Mouse (Mus musculus): ENCODE data around the gene Rcl1. TPM values are rescaled to one million over a fixed set of nuclear protein-coding genes. Genes with fewer than 3 reads are reported as not detected.
A peak's percentile ranks its signal among the peaks of the same experiment; 100 is the strongest.

Gene Rcl1
- total RNA-seq, 1 experiment from 2014 or later: 11.4 TPM

- no peak for ATAC-seq (replicated peaks; ENCODE audit: insufficient number of reproducible peaks, low FRiP score, low TSS enrichment, poor library complexity, severe bottlenecking)
Measured at GRCm38 (mm10) chr19:29140933-29141332, 39.8 kb downstream of the Rcl1 start.

GRCm38 (mm10) chr19:29142307-29142706, 41.1 kb downstream of the Rcl1 start:
- ATAC-seq (replicated peaks; ENCODE audit: insufficient number of reproducible peaks, low FRiP score, low TSS enrichment, poor library complexity, severe bottlenecking): no peak

GRCm38 (mm10) chr19:29145421-29145820, 44.2 kb downstream of the Rcl1 start:
- ATAC-seq (replicated peaks; ENCODE audit: insufficient number of reproducible peaks, low FRiP score, low TSS enrichment, poor library complexity, severe bottlenecking): no peak

GRCm38 (mm10) chr19:29146820-29147219, 45.6 kb downstream of the Rcl1 start:
- ATAC-seq (replicated peaks; ENCODE audit: insufficient number of reproducible peaks, low FRiP score, low TSS enrichment, poor library complexity, severe bottlenecking): no peak

- no peak for ATAC-seq (replicated peaks; ENCODE audit: insufficient number of reproducible peaks, low FRiP score, low TSS enrichment, poor library complexity, severe bottlenecking)
Measured at GRCm38 (mm10) chr19:29149583-29149982, 48.4 kb downstream of the Rcl1 start.

GRCm38 (mm10) chr19:29150038-29150437, 48.9 kb downstream of the Rcl1 start:
- ATAC-seq (replicated peaks; ENCODE audit: insufficient number of reproducible peaks, low FRiP score, low TSS enrichment, poor library complexity, severe bottlenecking): no peak

- no peak for ATAC-seq (replicated peaks; ENCODE audit: insufficient number of reproducible peaks, low FRiP score, low TSS enrichment, poor library complexity, severe bottlenecking)
Measured at GRCm38 (mm10) chr19:29151443-29151842, 50.3 kb downstream of the Rcl1 start.

GRCm38 (mm10) chr19:29155552-29155951, 54.4 kb downstream of the Rcl1 start:
- ATAC-seq (replicated peaks; ENCODE audit: insufficient number of reproducible peaks, low FRiP score, low TSS enrichment, poor library complexity, severe bottlenecking): no peak

GRCm38 (mm10) chr19:29156417-29156816, 55.2 kb downstream of the Rcl1 start:
- no peak for ATAC-seq (replicated peaks; ENCODE audit: insufficient number of reproducible peaks, low FRiP score, low TSS enrichment, poor library complexity, severe bottlenecking)

GRCm38 (mm10) chr19:29157678-29158466, 56.7 kb downstream of the Rcl1 start:
- no peak for ATAC-seq (replicated peaks; ENCODE audit: insufficient number of reproducible peaks, low FRiP score, low TSS enrichment, poor library complexity, severe bottlenecking)

- ATAC-seq (replicated peaks; ENCODE audit: insufficient number of reproducible peaks, low FRiP score, low TSS enrichment, poor library complexity, severe bottlenecking): no peak
Measured at GRCm38 (mm10) chr19:29158486-29158885, 57.3 kb downstream of the Rcl1 start.

GRCm38 (mm10) chr19:29163817-29164527, 62.8 kb downstream of the Rcl1 start:
- no peak for ATAC-seq (replicated peaks; ENCODE audit: insufficient number of reproducible peaks, low FRiP score, low TSS enrichment, poor library complexity, severe bottlenecking)

- no peak for ATAC-seq (replicated peaks; ENCODE audit: insufficient number of reproducible peaks, low FRiP score, low TSS enrichment, poor library complexity, severe bottlenecking)
Measured at GRCm38 (mm10) chr19:29164528-29165166, 63.5 kb downstream of the Rcl1 start.

- ATAC-seq (replicated peaks; ENCODE audit: insufficient number of reproducible peaks, low FRiP score, low TSS enrichment, poor library complexity, severe bottlenecking): peak; percentile 53; the same call in 1 of the 2 replicates
Measured at GRCm38 (mm10) chr19:29167938-29168337, 66.8 kb downstream of the Rcl1 start.

GRCm38 (mm10) chr19:29180336-29180735, 79.2 kb downstream of the Rcl1 start:
- ATAC-seq (replicated peaks; ENCODE audit: insufficient number of reproducible peaks, low FRiP score, low TSS enrichment, poor library complexity, severe bottlenecking): no peak

GRCm38 (mm10) chr19:29182166-29182565, 81.0 kb downstream of the Rcl1 start:
- ATAC-seq (replicated peaks; ENCODE audit: insufficient number of reproducible peaks, low FRiP score, low TSS enrichment, poor library complexity, severe bottlenecking): no peak

GRCm38 (mm10) chr19:29185122-29185521, 83.9 kb downstream of the Rcl1 start:
- ATAC-seq (replicated peaks; ENCODE audit: insufficient number of reproducible peaks, low FRiP score, low TSS enrichment, poor library complexity, severe bottlenecking): no peak

- ATAC-seq (replicated peaks; ENCODE audit: insufficient number of reproducible peaks, low FRiP score, low TSS enrichment, poor library complexity, severe bottlenecking): no peak
Measured at GRCm38 (mm10) chr19:29185552-29186232, 84.5 kb downstream of the Rcl1 start.

- no peak for ATAC-seq (replicated peaks; ENCODE audit: insufficient number of reproducible peaks, low FRiP score, low TSS enrichment, poor library complexity, severe bottlenecking)
Measured at GRCm38 (mm10) chr19:29188879-29189278, 87.7 kb downstream of the Rcl1 start.

Measured in monocyte, adult 5-6 weeks (primary cell).